20 mouse cellular contexts compared by ENCODE assay signal in genomic region chr2:120007680-120008210, GRCm38 (mm10). TPM values are rescaled to one million over a fixed set of nuclear protein-coding genes. Genes with fewer than 3 reads are reported as not detected.
DNase-seq lines count a peak whose midpoint lies in the region; TF ChIP-seq lines count a peak whose summit lies in the region.
"Had no signal": no experiment of that assay in that cellular context is flagged by ENCODE, and none has a peak within 500 bp of the region (broad histone marks: within the 10 kb centered on the region; RNA-seq: fewer than 3 reads in every experiment).

No protein-coding gene starts in this region.

- WGBS in lung, adult 2 months, result 61% methylated on average over 4 of the region's 4 CpGs

- DNase-seq in adrenal gland, adult 2 months, result peak; percentile 83
- DNase-seq in adrenal gland, postnatal 4 days (ENCODE audit: low spot score in 2 of 2), result no peak
- peak; percentile 34 for DNase-seq in lung, postnatal 36 days
- DNase-seq in lung, adult 2 months, result no peak
- DNase-seq in adrenal gland, postnatal 36 days, result peak; percentile 56 to 76
- no peak for DNase-seq in ovary, postnatal 10 days (ENCODE audit: low spot score)
- DNase-seq in thymus, postnatal 4 days, result no peak
- DNase-seq in frontal cortex, postnatal 10 days (ENCODE audit: low spot score in 2 of 2), result no peak
- DNase-seq: cerebellum, adult 2 months; gastrocnemius, postnatal 36 days; heart, postnatal 36 days; kidney, adult 11 months; kidney, postnatal 36 days; layer of hippocampus, adult 9-11 months; left cerebral cortex, postnatal 4 days; lung, adult 18-20 months; thymus, adult 18-20 months had no signal

- 0 out of 2 replicates have a peak, but pooled peaks cover 3% of the 10 kb centered on the region for H3K4me1 ChIP-seq in lung, adult 2 months (ENCODE audit: control insufficient read depth, insufficient read depth, low read length)
- H3K4me1 ChIP-seq: hindbrain, embryonic 13.5 days had no signal

- TF ChIP-seq POLR2A in lung, adult 2 months (IDR thresholded peaks at IDR 0.05; ENCODE audit: borderline replicate concordance, extremely low read depth, low read depth, low read length), result no peak

- TF ChIP-seq CTCF in lung, adult 2 months (IDR thresholded peaks at IDR 0.05; ENCODE audit: insufficient read depth, low read length), result no peak

- H3K4me3 ChIP-seq in lung, adult 2 months (replicated peaks; ENCODE audit: extremely low read depth, low read depth, low read length), result no peak overlapping the region
- H3K4me3 ChIP-seq: heart, embryonic 15.5 days; hindbrain, embryonic 13.5 days; kidney, embryonic 15.5 days had no signal

RNA-seq across cellular contexts. Expression of gene Jmjd7, which starts 19.5 kb away (rescaled TPM):
- 1 to 10 TPM; 5.9 to 7.6 TPM for total RNA-seq in adrenal gland, adult 2 months (2021)
- 7.1 and 7.9 TPM in 2 replicates for polyA plus RNA-seq in adrenal gland, adult 2 months (2012; rRNA removed)
- total RNA-seq in adrenal gland, postnatal 4 days (2021), result 10 to 100 TPM; 15.0 to 16.8 TPM
- 5.1 and 10.6 TPM in 2 replicates for polyA plus RNA-seq in lung, adult 2 months (2012; rRNA removed)
- 1 to 10 TPM; 7.1 to 9.1 TPM for total RNA-seq in adrenal gland, postnatal 36 days (2021)

RNA-seq across cellular contexts. Expression of gene Gm28042, which starts 19.5 kb away (rescaled TPM):
- total RNA-seq in adrenal gland, adult 2 months (2021), result under 1 TPM; 0.78 to 0.93 TPM
- polyA plus RNA-seq in adrenal gland, adult 2 months (2012; rRNA removed), result 9.0 and 9.3 TPM in 2 replicates
- total RNA-seq in adrenal gland, postnatal 4 days (2021), result 1 to 10 TPM; 1.5 to 4.2 TPM
- polyA plus RNA-seq in lung, adult 2 months (2012; rRNA removed), result 0.30 and 3.8 TPM in 2 replicates
- total RNA-seq in adrenal gland, postnatal 36 days (2021), result under 1 TPM; 0.72 to 0.89 TPM

RNA-seq across cellular contexts. Expression of gene Pla2g4b, which starts 25.5 kb away (rescaled TPM):
- total RNA-seq in adrenal gland, adult 2 months (2021), result 1 to 10 TPM; 1.4 to 2.2 TPM
- 10.0 and 10.2 TPM in 2 replicates for polyA plus RNA-seq in adrenal gland, adult 2 months (2012; rRNA removed)
- 1 to 10 TPM; 3.6 to 3.7 TPM for total RNA-seq in adrenal gland, postnatal 4 days (2021)
- polyA plus RNA-seq in lung, adult 2 months (2012; rRNA removed), result 4.3 and 20.6 TPM in 2 replicates
- total RNA-seq in adrenal gland, postnatal 36 days (2021), result 1 to 10 TPM; 1.9 to 2.3 TPM

RNA-seq across cellular contexts. Expression of gene Mapkbp1, which starts 35.2 kb away (rescaled TPM):
- 10 to 100 TPM; 10.7 to 13.1 TPM for total RNA-seq in adrenal gland, adult 2 months (2021)
- polyA plus RNA-seq in adrenal gland, adult 2 months (2012; rRNA removed), result 9.3 and 12.4 TPM in 2 replicates
- total RNA-seq in adrenal gland, postnatal 4 days (2021), result 10 to 100 TPM; 25.3 to 27.2 TPM
- 31.5 and 37.5 TPM in 2 replicates for polyA plus RNA-seq in lung, adult 2 months (2012; rRNA removed)
- 10 to 100 TPM; 14.7 to 14.8 TPM for total RNA-seq in adrenal gland, postnatal 36 days (2021)

Comparison
In these comparisons a context has a peak if more than half of its experiments do, and no peak if none do; other contexts are left out.
1. DNase-seq: peak in adrenal gland, adult 2 months (single experiment), lung, postnatal 36 days (single experiment) and adrenal gland, postnatal 36 days (2 of 2); none in adrenal gland, postnatal 4 days (0 of 2), lung, adult 2 months (single experiment), ovary, postnatal 10 days (single experiment), thymus, postnatal 4 days (single experiment) and frontal cortex, postnatal 10 days (0 of 2).